Mouse (Mus musculus): Measurements from ENCODE around the gene Scaf4.
"Not testable (repeated sequence)": the region's sequence is repeated elsewhere in the genome, so short reads cannot be mapped to it uniquely, and the experiment has no call there.

Scaf4 gene

DNA sequence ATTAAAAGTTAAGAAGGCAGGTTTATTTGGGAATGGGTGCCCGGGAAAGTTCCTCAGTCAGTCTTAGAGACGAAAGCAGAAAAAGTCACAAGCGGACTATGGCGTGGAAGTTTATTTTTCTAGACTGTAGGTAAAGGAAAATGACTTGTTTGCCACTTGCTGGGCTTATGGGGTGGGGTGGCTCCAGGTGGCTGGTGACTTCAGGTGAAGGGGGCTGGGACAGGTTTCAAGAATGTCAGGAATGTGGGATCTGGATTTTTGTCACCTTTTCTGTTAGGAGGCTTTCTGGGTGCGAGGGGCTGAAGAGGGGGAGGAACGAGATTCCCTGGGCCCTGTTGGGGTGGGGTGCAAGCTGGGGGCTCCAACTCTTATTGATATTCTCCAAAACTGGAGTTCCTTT is 7.4 kb upstream of the Scaf4 start:
- DNase-seq (ENCODE audit: low read depth) = no peak

DNA sequence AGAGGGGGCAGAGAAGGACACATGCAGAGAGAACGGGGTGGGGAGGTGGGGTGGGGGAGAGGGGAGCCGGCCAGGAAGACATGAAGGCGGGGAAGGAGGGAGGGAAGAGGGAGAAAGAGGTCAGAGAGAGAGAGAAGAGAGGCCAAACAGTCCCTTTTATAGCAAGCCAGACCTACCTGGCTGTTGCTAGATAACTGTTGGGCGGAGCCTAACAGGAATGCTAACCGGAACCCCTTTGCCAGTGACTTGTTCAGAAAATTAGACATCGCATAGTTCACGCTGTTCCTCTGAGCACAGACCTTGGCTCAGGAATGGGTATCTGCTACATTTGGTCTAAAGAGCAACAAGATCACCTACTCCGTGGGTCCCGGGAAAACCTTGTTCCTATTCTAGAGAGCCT is 6.7 kb upstream of the Scaf4 start:
- DNase-seq (ENCODE audit: low read depth) = no peak

- no peak for DNase-seq (ENCODE audit: low read depth)
Measured at GRCm38 (mm10) chr16:90284916-90285315, 613 bp upstream of the Scaf4 start.

- DNase-seq (ENCODE audit: low read depth) = peak; percentile 55
Measured at GRCm38 (mm10) chr16:90283266-90283904, 918 bp downstream of the Scaf4 start.

DNA sequence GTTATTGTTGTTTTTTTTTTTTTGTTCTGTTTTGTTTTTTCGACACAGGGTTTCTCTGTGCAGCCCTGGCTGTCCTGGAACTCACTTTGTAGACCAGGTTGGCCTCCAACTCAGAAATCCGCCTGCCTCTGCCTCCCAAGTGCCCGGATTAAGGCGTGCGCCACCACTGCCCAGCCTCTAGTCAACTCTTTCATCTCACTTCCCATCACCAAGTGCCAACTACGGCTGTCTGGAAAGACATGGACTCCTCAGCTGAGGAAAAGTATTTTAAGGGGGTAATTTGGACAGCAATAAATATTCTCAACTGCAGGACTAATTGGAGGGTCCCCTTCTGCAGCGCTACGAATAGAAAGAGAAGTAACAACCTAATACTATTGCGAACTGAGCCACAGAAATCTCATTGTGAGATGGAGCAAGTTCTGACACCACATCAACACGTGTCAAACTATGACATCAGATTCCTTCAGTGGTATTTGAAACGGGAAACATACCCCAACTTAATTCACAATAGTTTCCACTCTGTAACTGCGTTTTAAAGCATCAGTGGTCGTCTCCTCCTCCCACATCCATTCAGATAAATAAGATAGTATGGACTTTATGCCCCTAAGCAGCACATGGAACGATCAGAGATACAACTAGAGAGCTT is 1.6 kb downstream of the Scaf4 start:
- peak; percentile 71 for DNase-seq (ENCODE audit: low read depth)

- no peak for DNase-seq (ENCODE audit: low read depth)
Measured at GRCm38 (mm10) chr16:90281406-90281805, 2.9 kb downstream of the Scaf4 start.

- no peak for DNase-seq (ENCODE audit: low read depth)
Measured at GRCm38 (mm10) chr16:90280989-90281388, 3.3 kb downstream of the Scaf4 start.

DNA sequence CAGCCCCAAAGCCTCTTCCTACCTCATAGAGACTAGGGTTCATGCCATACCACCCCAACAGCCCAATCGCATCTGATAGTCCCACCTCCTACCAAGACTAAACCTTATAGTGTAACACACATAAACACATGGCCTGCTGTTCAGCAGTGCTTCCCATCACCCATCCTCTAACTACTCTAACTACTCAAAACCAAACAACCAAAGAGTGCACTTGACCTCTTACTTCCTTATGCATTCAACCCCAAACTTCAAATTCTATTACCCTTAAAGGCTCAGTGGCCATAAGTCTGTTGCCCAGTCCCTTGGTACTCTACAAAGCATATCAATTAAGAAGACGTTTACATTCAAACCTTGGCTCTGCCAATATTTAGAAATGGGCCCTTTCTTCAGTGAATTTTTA is 3.8 kb downstream of the Scaf4 start:
- no peak for DNase-seq (ENCODE audit: low read depth)

DNA sequence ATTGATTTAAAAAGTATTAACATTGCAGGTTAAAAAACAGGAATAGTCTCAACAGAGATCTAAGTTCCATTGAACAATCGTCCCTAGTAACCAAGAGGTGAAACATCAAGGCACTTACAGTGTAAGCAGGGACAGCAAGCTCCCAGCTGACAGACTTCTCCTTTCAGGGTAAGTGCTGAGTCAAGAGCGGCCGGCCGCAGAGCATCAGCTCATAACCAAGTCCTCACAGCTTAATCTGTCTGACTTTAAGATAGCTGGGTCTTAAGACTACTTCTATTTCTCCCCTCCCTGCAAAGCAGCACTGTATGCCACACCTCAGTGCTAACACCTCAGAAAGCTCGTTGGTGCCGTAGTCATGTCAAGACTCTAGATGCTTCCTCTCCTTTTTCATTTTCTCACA is 5.2 kb downstream of the Scaf4 start:
- DNase-seq (ENCODE audit: low read depth) = peak; percentile 86

GRCm38 (mm10) chr16:90275521-90275920 is 8.8 kb downstream of the Scaf4 start:
- no peak for DNase-seq (ENCODE audit: low read depth)

- DNase-seq (ENCODE audit: low read depth) = peak; percentile 91
Measured at GRCm38 (mm10) chr16:90266581-90266980, 17.7 kb downstream of the Scaf4 start.

GRCm38 (mm10) chr16:90265106-90265505 is 19.2 kb downstream of the Scaf4 start:
- DNase-seq (ENCODE audit: low read depth) = no peak

- no peak for DNase-seq (ENCODE audit: low read depth)
Measured at GRCm38 (mm10) chr16:90264021-90264420, 20.3 kb downstream of the Scaf4 start.

- DNase-seq (ENCODE audit: low read depth) = no peak
Measured at GRCm38 (mm10) chr16:90261791-90262190, 22.5 kb downstream of the Scaf4 start.

DNA sequence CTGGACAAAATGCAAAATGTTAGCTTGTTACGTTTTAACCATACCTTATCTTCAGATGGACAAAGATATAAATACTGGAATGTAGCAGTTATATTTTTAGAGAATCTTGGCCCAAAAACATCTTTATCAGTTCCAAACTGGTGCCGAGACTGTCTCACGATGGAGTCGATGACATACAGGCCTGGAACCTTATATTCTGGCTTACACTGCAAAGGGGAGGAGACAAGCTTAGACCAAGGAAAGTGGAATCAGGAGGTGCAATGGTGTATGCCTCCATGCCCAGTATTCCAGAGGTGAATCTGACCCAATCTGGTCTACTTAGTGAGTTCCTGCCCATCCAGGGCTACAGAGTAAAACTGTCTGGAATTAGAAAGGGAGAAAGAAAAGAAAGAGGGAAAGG is 24.2 kb downstream of the Scaf4 start:
- no peak for DNase-seq (ENCODE audit: low read depth)

GRCm38 (mm10) chr16:90259623-90260022 is 24.7 kb downstream of the Scaf4 start:
- DNase-seq (ENCODE audit: low read depth) = no peak

DNA sequence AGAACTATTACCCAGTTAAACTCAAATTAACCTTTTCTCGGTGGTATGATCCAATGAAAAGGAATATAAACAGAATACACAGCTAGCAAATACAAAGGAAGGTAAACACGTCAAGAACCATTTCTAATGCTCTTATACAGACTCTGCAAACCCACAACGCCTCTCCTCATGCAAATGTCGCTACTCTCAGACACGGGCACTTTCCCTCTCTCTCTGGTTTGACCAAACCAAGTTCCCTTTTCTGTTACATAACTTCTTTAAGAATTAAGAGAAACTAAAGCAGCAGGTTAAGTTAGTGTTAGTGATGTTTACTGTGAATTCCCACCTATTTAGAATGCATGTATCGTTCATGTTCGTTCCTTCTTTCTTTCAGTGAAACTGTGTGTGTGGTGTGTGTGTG is 25.4 kb downstream of the Scaf4 start:
- no peak for DNase-seq (ENCODE audit: low read depth)

DNA sequence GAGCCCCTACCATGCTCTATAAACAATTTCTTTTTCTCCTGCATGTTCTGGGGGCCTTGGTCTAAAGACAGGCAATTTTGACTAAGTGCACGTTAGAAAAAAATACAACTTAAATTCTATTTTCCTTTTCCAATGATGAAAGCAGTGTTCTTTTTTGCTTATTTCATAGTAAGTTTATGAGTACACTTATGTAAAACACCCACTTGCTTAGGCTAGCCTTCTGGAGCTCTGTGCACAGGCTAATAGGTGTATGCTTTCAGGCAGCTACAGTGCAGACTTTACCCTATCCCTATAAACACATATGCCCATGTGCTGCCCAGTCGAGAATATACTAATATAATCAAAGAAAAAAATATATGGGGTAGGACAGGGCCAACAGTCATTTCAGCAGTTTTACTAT is 31.8 kb downstream of the Scaf4 start:
- DNase-seq (ENCODE audit: low read depth) = no peak

GRCm38 (mm10) chr16:90251256-90251655 is 33.0 kb downstream of the Scaf4 start:
- DNase-seq (ENCODE audit: low read depth) = not testable (repeated sequence)

DNA sequence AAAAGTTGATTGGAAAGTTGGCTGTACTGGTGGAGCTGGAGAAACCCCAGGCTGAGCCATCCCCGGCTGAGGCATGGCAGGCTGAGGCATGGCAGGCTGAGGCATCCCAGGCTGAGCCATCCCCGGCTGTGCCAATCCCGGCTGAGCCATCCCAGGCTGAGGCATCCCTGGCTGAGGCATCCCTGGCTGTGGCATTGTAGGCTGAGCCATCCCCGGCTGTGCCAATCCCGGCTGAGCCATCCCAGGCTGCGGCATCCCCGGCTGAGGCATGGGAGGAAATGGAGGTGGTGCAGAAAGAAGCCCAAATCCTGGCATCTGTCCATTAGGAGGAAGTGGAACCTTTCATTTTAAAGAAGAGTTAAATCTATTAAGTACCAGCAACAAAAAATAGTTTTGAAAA is 34.2 kb downstream of the Scaf4 start:
- no peak for DNase-seq (ENCODE audit: low read depth)

GRCm38 (mm10) chr16:90242426-90243304 is 41.6 kb downstream of the Scaf4 start:
- DNase-seq (ENCODE audit: low read depth) = no peak

DNA sequence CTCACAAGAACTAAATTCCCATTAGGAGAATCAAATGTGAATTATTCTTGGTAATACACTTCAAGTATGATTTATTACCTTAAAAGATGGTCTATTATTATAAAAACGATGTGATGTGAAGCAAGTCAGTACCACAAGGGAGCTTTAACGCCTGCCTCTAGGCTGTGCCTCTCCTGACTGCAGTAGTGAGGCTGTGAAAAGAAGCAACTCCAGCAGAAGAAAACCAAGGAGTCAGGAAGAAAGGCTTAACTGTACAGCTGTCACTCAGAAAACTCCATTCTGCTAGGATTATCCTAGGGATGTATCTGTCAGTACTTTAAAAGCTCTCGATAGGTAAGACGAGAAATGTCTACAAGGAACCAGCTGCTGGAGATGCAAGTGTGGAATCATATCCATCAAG is 42.4 kb downstream of the Scaf4 start:
- DNase-seq (ENCODE audit: low read depth) = no peak

GRCm38 (mm10) chr16:90239128-90239746 is 45.1 kb downstream of the Scaf4 start:
- DNase-seq (ENCODE audit: low read depth) = peak; percentile 59

Data from 416B (cell line).